Mouse (Mus musculus): ENCODE data around the gene Map2k7. TPM values are rescaled to one million over a fixed set of nuclear protein-coding genes. Genes with fewer than 3 reads are reported as not detected.
A peak's percentile ranks its signal among the peaks of the same experiment; 100 is the strongest.

Gene Map2k7
- total RNA-seq (2018; cell fraction: chromatin; rRNA removed) = 10 to 100 TPM; 33.7 to 90.8 (median 64.5) TPM
- total RNA-seq (2018; cell fraction: cytosol; rRNA removed) = 10 to 100 TPM; 16.6 to 38.3 (median 30.3) TPM
- total RNA-seq (2018; cell fraction: nucleus; rRNA removed) = 10 to 100 TPM; 35.1 to 83.5 (median 54.9) TPM
- polyA plus RNA-seq (2018) = 21.7 to 28.2 TPM (median 26.9 TPM) in 3 replicates

DNA sequence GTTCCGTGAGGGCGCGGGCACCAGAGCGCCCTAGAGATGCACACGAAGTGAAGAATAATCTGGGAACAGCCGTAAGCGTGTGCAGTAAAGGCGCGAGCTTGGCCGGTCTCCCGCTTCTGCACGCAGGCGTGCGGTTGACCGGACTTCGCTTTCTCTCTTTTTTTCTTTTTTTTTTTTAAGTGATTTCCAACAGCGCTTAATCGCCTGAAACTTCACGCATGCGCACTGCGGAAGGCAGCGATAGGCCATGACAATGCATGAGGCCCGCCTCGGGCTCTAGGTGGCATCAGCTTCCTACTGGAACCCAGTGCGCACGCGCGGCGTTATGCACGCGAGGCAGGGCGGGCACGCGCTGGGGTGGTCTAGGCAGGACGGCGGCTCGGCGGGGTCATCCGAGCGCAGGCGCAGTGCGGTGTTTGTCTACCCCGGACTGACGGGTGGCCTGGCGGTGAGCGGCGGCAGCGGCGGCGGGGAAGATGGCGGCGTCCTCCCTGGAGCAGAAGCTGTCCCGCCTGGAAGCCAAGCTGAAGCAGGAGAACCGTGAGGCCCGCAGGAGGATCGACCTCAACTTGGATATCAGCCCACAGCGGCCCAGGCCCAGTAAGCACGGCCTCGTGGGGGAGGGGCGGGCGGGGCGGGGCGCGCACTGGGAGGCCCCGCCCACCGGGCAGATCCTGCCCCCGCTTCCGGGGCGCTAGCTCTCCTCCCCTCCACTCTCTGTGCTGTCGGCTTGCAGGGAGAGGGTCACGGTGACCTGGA lies at the start of gene Map2k7, which contains the start of gene Gm49320:
Map2k7 (plus strand) TSS at position 307 of the 759 bp plus-strand sequence.
Gm49320 (plus strand) TSS at position 432 of the 759 bp plus-strand sequence.
- peak within 1 kb of the TSS; percentile 92 for H3K4me3 ChIP-seq (ENCODE audit: inconsistent target)
- 1% methylated on average over 67 of the region's 71 CpGs for WGBS (ENCODE audit: missing documents)
- H3K79me2 ChIP-seq (ENCODE audit: inconsistent target) = peaks cover 41% of the 10 kb centered on the region
- H3K36me3 ChIP-seq (ENCODE audit: inconsistent target) = peaks cover 13% of the 10 kb centered on the region
- peak within 1 kb of the TSS; percentile 87 for H3K27ac ChIP-seq

DNA sequence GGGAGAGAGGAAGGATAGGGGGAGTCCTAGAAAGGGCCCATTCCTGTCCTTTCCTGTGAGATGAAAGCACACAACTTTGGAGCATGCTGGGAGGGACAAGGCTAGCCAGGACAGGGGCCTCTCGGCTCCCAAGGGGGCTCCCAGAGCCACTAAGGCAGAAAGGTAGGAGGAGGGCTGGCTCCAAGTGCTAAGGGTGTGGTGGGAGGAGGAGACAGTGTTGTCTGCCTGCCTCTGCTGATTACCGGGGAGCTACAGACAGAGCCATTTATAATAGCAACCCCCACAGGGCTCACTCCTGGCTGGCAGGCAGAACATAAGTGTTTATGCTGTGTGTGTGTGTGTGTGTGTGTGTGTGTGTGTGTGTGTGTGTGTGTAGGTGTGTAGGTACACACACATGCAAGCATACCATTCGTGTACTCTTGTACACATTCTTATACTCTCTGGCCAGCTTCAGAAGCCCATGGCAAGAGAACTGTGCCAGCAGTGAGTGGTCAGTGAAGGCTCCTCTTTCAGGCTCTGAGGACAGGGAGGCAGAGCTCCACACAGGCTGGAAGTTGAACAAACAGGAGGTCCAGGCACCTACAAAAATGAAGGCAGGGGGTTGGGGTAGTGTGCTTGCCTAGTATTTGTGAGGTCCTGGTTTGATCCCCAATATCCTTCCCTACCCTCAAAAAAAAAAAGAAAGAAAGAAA lies 49.4 kb upstream of the Map2k7 start:
- Histone ChIP-seq H3K4me3 (ENCODE audit: inconsistent target) (no peak overlapping the region), H3K79me2 (ENCODE audit: inconsistent target) (no peaks in the 10 kb centered on the region), H3K36me3 (ENCODE audit: inconsistent target) (no peaks in the 10 kb centered on the region), H3K27ac (no peak overlapping the region)
- 92% methylated on average over 2 of the region's 3 CpGs for WGBS (ENCODE audit: missing documents)

GRCm38 (mm10) chr8:4192305-4192704 lies 46.2 kb upstream of the Map2k7 start:
- no peaks in the 10 kb centered on the region for H3K79me2 ChIP-seq (ENCODE audit: inconsistent target)
- H3K27ac ChIP-seq = no peak overlapping the region
- 100% methylated on average over 5 of the region's 5 CpGs for WGBS (ENCODE audit: missing documents)
- H3K4me3 ChIP-seq (ENCODE audit: inconsistent target) = no peak overlapping the region
- no peaks in the 10 kb centered on the region for H3K36me3 ChIP-seq (ENCODE audit: inconsistent target)

GRCm38 (mm10) chr8:4192807-4193587 lies 45.5 kb upstream of the Map2k7 start:
- no peaks in the 10 kb centered on the region for H3K79me2 ChIP-seq (ENCODE audit: inconsistent target)
- H3K27ac ChIP-seq = no peak overlapping the region
- no peaks in the 10 kb centered on the region for H3K36me3 ChIP-seq (ENCODE audit: inconsistent target)
- no peak overlapping the region for H3K4me3 ChIP-seq (ENCODE audit: inconsistent target)
- WGBS (ENCODE audit: missing documents) = 24% methylated on average over 18 of the region's 18 CpGs

DNA sequence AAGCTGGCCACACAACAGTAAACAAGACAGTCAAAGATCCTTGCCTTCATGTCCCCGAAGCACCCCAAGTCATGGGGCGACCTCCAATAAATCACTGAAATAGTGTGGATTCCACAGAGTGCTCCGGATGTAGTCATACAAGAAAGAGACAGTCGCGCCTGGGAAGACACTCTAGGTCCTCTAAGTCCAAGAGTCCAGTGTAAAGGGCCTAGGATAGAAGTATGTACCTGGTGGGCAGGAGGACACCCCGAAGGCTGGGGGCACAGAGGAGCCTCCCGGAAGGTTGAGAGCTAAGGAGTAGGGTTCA lies 45.0 kb upstream of the Map2k7 start:
- no peaks in the 10 kb centered on the region for H3K36me3 ChIP-seq (ENCODE audit: inconsistent target)
- 61% methylated on average over 7 of the region's 7 CpGs for WGBS (ENCODE audit: missing documents)
- H3K4me3 ChIP-seq (ENCODE audit: inconsistent target) = no peak overlapping the region
- no peak overlapping the region for H3K27ac ChIP-seq
- no peaks in the 10 kb centered on the region for H3K79me2 ChIP-seq (ENCODE audit: inconsistent target)

- Histone ChIP-seq H3K36me3 (ENCODE audit: inconsistent target) (no peaks in the 10 kb centered on the region), H3K4me3 (ENCODE audit: inconsistent target) (no peak overlapping the region), H3K27ac (no peak overlapping the region), H3K79me2 (ENCODE audit: inconsistent target) (no peaks in the 10 kb centered on the region)
- WGBS (ENCODE audit: missing documents) = 30% methylated on average over 2 of the region's 2 CpGs
Observed at GRCm38 (mm10) chr8:4201321-4201720, 37.2 kb upstream of the Map2k7 start.

DNA sequence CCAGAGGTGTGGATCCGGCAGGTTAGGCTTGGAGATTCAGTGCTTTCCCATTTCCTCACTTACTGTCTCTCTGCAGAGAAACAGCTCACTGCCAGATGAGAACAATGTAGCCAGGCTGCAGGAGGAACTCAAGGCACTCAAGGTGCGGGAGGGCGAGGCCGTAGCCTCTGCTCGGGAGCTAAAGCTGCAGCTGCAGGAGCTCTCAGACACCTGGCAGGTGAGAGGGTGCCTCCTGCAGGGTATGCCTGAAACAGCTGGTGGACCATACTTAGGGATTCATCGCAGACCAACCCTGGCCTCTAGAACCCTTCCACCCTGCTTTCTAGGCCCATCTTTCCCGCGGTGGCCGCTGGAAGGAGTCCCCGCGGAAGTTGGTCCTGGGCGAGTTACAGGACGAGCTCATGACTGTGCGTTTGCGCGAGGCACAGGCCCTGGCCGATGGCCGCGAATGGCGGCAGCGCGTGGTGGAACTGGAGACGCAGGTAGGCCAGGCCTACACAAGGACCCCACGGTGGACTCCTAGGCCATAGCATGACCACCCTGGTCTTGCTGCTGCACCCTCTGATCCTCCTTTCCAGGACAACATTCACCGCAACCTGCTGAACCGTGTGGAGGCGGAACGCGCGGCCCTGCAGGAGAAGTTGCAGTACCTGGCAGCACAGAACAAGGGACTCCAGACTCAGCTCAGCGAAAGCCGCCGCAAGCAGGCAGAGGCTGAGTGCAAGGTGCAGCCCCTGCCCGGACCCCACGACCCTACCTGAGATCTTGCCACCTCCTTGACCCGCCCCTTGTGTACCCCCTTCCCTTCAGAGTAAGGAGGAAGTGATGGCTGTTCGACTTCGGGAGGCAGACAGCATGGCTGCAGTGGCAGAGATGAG lies 33.1 kb upstream of the Map2k7 start:
- no peaks in the 10 kb centered on the region for H3K36me3 ChIP-seq (ENCODE audit: inconsistent target)
- no peak overlapping the region for H3K27ac ChIP-seq
- H3K79me2 ChIP-seq (ENCODE audit: inconsistent target) = no peaks in the 10 kb centered on the region
- 85% methylated on average over 38 of the region's 38 CpGs for WGBS (ENCODE audit: missing documents)
- H3K4me3 ChIP-seq (ENCODE audit: inconsistent target) = no peak overlapping the region

DNA sequence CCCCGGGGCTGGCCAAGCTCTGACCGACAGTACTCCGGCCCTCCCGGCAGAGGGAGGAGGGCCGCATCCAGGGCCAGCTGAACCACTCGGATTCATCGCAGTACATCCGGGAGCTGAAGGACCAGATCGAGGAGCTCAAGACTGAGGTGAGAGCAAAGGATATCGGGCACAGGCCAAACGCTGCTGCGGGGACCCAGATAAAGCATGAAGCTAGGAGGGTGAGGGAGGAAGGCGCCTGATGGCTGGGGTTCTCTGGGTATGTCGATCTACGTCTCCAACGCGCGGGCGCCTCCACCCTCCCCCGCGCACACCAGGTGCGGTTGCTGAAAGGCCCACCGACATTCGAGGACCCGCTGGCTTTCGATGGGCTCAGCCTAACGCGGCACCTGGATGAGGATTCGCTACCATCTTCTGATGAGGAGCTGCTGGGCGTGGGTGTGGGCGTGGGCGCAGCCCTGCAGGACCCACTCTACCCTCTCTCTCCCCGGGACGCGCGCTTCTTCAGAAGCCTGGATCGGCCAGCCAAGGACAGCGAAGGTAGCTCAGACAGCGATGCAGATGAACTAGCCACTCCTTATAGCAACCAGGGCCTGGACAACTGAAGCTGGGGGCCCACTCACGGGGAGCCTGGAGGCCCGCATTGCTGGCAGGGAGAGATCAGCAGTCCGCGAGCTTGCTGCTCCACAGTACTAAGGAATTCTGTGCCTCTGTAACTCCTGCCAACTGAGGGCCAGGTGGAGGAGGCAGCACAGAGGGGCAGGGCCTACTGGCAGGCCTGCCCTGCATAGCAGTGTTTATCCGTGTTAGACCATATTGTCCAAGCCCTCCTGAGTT lies 32.1 kb upstream of the Map2k7 start:
- Histone ChIP-seq H3K27ac (no peak overlapping the region), H3K79me2 (ENCODE audit: inconsistent target) (no peaks in the 10 kb centered on the region), H3K36me3 (ENCODE audit: inconsistent target) (no peaks in the 10 kb centered on the region), H3K4me3 (ENCODE audit: inconsistent target) (no peak overlapping the region)
- WGBS (ENCODE audit: missing documents) = 86% methylated on average over 44 of the region's 44 CpGs

GRCm38 (mm10) chr8:4207016-4207350 lies 31.6 kb upstream of the Map2k7 start:
- no peak overlapping the region for H3K4me3 ChIP-seq (ENCODE audit: inconsistent target)
- H3K79me2 ChIP-seq (ENCODE audit: inconsistent target) = no peaks in the 10 kb centered on the region
- H3K27ac ChIP-seq = no peak overlapping the region
- no peaks in the 10 kb centered on the region for H3K36me3 ChIP-seq (ENCODE audit: inconsistent target)
- WGBS (ENCODE audit: missing documents) = 100% methylated on average over 2 of the region's 2 CpGs

DNA sequence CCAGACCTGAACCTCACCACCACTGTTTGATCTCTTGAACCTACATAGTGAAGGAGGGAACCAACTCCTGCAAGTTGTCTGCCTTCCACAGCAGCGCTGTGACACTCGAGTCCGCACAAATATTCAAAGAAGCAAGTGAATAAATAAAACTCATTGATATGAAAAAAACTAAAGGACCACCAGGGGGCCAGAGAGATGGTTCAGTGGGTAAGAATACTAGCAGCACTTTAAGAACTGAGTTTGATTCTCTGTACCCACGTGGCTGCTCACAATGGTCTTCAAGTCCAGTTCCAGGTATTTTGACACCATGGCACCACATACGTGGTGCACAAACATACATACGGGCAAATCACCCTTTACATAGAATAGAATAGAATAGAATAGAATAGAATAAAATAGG lies 27.4 kb upstream of the Map2k7 start:
- Histone ChIP-seq H3K79me2 (ENCODE audit: inconsistent target) (no peaks in the 10 kb centered on the region), H3K4me3 (ENCODE audit: inconsistent target) (no peak overlapping the region), H3K36me3 (ENCODE audit: inconsistent target) (no peaks in the 10 kb centered on the region), H3K27ac (no peak overlapping the region)
- 78% methylated on average over 6 of the region's 6 CpGs for WGBS (ENCODE audit: missing documents)

DNA sequence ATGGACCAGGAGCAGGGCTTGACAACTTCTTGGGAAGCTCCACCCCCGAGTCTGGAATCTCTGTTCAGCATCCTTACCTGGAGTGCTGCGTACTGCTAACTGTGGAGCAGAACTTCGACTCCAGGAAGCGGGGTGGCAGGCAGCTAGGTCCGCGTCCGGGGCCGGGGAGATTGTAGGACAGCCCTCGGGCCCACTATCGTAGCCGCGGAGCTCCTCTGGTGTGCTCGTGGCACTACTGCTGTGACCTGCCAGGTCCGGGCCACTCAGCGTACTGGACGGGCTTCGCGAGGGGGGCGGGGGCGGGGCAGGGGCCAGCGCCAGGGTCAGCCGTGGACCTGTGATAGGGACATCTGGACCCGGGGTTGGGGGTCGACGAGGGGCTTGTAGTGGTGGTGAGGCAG lies 25.7 kb upstream of the Map2k7 start:
- Histone ChIP-seq H3K36me3 (ENCODE audit: inconsistent target) (no peaks in the 10 kb centered on the region), H3K4me3 (ENCODE audit: inconsistent target) (peak overlapping the region; percentile 26; the same call in 1 of the 2 replicates), H3K27ac (no peak overlapping the region), H3K79me2 (ENCODE audit: inconsistent target) (no peaks in the 10 kb centered on the region)
- WGBS (ENCODE audit: missing documents) = 3% methylated on average over 21 of the region's 25 CpGs

DNA sequence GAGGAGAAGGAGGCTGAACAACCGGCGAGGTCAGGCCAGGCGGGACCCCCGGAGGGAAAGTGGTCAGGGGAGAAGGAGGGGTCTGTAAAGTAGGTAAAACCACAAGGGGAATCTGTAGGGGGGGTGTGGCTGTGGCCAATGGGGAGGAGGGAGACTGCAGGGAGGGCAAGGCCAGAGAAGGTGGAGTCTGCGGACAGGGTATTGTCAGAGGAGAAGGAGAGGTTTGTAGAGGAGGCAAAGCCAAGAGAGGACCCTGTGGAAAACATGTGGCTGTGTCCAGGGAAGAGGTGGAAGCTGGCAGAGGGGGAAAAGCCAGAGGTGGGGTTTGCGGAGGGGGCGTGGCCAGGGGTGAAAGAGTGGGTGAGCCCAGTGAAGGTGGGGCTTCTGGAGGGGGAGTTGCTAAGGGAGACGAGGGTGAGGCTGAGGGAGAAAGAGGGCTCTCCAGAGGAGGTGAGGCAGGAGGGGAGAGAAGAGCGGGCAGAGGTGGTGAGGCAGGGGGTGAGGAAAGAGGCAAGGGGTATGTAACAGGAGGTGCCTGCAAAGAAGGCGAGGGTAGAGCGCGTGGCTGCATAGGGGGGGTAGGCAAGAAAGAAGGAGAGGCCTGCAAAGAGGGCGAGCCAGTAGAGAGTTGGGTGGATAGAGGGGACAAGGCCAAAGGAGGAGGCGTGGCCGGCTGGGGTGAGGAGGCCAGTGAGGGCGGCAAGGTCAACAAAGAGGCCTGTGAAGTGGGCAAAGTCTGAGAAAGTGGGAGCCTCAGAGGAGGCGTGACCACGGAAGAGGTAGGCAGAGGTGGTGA lies 25.1 kb upstream of the Map2k7 start:
- WGBS (ENCODE audit: missing documents) = 2% methylated on average over 18 of the region's 18 CpGs
- Histone ChIP-seq H3K36me3 (ENCODE audit: inconsistent target) (no peaks in the 10 kb centered on the region), H3K4me3 (ENCODE audit: inconsistent target) (peak overlapping the region; percentile 26), H3K27ac (no peak overlapping the region), H3K79me2 (ENCODE audit: inconsistent target) (no peaks in the 10 kb centered on the region)

All from macrophage (primary cell).